Mouse (Mus musculus) lung, postnatal 4 days (tissue): ENCODE measurements around the gene Gm7694.

Source experiments
- DNase-seq, 2 experiments: peaks; one replicate each; pipeline ENCODE4 v3.0.0; 2021

The Gm7694 gene

GRCm38 (mm10) chr1:170306232-170306631 lies at the start of gene Gm7694:
Gm7694 (minus strand) TSS chr1:170306332.
- no peak for DNase-seq

GRCm38 (mm10) chr1:170353335-170353734 lies 47.2 kb upstream of the Gm7694 start:
- no peak for DNase-seq

DNA sequence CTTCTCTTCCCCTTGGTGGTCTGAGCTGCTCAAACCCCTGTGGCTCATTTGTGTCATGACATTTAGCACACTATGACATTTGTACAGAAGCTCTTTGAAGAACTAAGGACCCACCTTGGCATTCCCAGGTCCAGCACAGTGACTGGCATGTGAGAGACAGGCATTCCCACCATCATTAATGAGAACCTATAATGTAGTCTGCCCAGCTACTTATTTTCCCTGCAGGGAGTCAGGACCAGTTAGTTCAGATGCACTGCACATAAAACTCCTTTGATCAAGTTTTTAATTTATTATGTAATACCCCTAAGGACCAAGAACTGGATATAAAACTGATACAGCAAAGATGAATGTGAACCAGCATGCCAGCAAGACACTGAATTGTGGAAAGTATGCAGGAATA lies 44.9 kb upstream of the Gm7694 start:
- no peak for DNase-seq

DNA sequence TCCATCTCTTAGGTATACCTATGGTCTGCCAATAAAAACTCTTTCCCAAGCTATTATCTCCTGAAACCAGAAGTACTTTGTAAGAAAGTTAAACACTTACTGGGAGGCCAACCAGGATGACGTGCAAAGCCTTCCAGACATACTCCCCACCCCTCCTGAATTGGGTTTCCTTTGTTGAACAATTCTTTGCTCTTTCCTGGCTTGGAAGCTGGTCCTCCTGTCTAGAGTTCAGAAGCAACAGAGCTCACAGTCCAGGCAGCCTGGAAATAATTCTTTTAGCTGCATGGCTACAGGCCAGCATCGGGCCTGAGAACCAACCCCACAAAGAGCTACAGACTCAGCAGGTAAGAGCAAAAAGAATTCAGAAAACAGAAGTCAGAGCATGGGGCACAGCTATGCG lies 40.1 kb upstream of the Gm7694 start:
- peak; percentile 26 to 30 for DNase-seq

DNA sequence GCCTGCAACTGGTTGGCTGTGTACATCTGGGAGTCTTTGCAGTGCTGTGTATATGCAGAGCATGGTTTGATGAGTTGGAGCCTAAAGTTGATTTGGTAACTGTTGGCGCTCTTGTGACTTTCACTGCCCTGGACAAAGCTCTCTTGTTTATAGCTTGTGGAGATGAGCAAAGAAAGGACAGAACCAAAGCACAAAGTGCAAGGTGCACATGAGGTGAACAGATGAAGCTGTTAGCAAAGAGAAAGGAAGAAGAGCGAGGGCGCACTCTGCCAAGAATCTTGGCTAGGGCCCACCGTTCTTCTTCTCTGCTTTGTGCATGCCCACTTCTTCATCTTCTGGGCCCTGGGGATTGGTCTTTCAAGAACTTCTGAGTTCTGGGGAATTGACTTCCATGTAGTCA lies 37.8 kb upstream of the Gm7694 start:
- DNase-seq = no peak

DNA sequence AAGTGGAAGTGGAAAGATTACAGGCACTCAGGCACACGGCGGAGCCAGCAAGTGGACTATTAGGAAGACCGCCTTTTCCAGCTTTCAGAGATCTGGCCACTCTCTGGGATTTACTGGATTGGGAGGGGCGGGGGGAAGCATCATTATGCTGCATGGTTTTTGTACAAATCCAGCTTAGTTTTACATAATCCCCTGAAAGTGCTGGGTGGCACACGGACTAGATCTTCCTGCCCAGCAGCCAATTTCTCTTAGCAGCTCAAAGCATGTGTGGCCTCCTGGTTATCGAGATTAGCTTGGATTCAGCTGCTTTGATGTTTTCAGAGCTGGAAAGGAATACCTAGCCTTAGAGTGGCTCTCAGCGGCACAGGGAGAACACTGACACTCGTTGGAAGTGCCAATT lies 36.9 kb upstream of the Gm7694 start:
- DNase-seq = no peak

- no peak for DNase-seq
Observed at GRCm38 (mm10) chr1:170339943-170340342, 33.8 kb upstream of the Gm7694 start.

DNA sequence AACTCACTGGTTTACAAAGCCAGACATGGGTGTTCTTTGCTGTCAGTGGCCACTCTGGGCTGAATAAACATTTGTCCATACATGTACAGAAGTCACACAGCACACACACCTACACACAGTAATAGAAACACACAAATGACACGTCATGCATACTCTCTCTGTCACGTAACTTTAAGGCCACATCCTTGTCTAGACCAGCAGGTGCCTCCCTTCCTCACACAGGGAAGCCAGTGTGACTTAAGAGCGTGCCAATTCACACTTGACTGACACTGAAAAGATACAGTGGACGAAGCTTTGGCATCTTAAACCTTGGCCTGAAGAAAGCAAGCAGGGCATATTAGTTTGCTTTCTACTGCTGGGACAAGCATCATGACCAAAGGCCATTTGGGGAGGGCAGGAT lies 26.6 kb upstream of the Gm7694 start:
- no peak for DNase-seq

DNA sequence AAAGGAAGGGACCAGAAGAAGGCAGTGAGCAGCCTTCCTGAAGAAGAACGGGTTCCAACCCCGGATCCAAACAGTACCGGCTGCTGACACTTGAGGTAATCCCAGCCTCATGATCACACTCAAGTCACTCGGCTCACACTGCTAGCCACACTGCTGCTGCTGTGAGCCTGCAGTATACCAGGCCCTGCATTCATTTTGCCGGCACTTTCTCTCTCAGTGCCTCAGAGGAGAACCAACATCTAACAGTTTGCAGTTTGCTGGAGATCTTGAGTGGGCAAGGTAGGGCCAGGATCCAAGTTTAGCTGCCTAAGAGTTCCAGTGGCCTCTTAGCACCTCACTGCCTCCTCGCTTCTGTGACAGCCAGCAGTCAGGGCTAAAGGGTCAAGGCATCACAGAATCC lies 25.8 kb upstream of the Gm7694 start:
- DNase-seq = no peak

GRCm38 (mm10) chr1:170325277-170325676 lies 19.1 kb upstream of the Gm7694 start:
- DNase-seq = no peak

GRCm38 (mm10) chr1:170324312-170324711 lies 18.2 kb upstream of the Gm7694 start:
- no peak for DNase-seq

DNA sequence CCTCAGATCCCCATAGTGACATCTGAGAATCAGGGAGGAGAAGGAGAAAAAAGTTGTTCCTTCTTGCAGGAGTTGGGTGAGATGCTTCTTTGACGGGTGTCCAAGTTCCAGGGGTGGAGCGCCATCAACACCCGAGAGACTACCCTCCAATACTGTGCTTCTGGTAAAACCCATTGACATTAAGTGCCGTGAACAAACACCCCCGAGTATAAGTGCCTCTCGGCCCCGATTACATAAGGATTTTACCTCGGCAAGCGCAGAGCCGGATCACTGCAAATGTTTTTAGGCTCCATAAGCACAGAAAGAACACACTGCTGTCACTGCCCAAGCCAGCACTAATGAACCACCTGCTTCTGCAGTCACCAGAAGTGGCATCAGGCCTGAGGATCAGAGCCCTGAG lies 16.9 kb upstream of the Gm7694 start:
- DNase-seq = peak; percentile 28 to 58

DNA sequence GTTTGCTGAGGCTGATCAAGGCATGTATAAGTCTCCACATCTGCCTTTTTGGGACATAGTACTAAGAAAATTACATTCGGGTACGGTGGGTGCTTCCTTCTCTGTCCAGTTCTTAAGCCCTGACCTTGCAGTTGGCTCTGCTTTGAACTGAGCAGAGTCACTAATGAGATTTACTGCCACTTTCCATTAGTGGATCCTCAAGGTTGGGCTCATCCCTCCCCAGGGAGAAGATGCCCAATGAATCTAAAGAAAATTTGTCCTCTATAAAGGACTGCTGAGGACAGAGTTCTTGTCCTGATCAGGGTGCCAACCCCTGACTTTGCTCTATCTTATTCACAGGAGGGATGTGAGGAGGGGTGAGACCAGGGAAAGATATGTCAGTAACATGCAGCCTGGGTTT lies 15.9 kb upstream of the Gm7694 start:
- no peak for DNase-seq

- DNase-seq = no peak
Observed at GRCm38 (mm10) chr1:170311431-170311830, 5.3 kb upstream of the Gm7694 start.

- no peak for DNase-seq
Observed at GRCm38 (mm10) chr1:170308503-170308902, 2.4 kb upstream of the Gm7694 start, which contains the start of gene Spata46. Spata46 (plus strand) TSS chr1:170308803.

GRCm38 (mm10) chr1:170305002-170305401 lies 1.1 kb downstream of the Gm7694 start:
- DNase-seq = no peak

DNA sequence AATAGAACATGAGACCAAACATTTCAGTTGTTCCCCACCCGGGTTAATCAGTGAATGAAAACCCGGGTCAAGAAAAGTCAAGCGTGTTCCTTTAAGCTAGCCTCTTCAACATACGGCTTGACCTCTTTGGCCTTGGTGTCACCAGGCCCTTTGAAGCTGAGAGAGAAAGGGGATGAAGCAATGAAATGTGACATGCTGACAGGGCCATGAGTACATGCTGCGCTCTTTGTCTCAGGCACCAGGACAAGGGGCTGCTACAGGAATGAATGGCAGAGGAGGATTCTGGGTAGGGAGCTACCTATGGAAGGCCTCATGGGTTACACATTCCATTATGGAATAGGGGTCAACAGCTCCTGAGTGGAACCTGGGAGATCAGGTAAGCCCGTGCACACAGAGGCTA lies 3.0 kb downstream of the Gm7694 start:
- no peak for DNase-seq

- no peak for DNase-seq
Observed at GRCm38 (mm10) chr1:170302456-170302855, 3.7 kb downstream of the Gm7694 start.

- no peak for DNase-seq
Observed at GRCm38 (mm10) chr1:170301686-170302085, 4.4 kb downstream of the Gm7694 start.

GRCm38 (mm10) chr1:170299496-170299895 lies 6.6 kb downstream of the Gm7694 start:
- no peak for DNase-seq

DNA sequence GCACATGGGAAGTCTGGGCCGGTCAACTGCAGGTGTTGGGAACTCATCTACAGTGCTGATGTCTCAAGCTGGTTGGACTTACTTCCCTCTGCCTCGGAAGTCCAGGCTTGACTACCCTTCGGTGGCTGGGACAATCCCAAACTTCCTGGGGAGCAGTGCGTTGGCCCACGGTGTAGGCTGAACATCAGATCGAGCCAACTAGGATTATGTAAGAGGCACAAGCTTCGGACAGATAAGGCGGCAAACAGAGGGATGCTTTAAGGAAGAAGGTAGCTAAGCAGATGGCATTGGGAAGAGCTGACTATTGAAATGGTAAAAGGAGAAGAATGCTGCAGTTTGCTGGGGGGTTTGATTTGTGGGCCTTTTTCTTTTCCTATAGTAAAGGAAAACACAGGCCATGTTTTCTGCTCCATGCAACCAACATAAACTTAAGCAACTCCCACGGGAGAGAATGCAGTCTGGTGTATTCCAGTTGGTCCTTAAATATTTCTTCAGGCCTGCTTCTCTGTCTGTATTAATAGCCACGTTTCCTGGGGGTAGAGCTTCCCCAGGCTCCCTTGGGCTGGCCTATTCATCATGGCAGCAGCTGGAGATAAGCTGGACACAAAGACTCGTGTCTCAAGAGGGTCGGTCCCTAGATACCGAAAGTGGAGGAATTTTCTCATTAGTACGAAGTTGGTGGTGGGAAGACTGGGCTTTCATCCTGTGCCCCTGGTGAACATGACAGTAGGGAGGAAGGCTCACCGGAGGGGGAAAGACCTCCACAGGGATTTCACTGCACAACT lies 11.2 kb downstream of the Gm7694 start:
- DNase-seq = no peak

DNA sequence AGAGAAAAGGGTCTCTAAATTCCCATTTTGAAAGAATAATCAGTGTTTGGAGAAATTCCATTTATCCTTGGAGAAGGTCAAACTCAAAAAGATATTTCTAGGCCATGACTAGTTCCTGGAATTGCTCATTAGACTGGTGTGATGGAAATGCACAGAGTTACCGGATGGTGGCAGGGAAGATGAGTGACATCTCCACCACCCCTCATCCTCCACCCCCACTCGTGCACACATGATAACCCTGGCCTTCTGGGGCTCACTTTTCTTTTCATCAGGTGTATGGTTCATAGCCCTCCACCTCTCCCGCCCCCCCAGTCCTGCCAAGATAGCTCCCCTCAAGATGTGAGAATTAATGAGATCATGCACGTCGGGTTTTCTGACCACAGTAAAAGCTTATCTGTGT lies 12.9 kb downstream of the Gm7694 start:
- DNase-seq = no peak

DNA sequence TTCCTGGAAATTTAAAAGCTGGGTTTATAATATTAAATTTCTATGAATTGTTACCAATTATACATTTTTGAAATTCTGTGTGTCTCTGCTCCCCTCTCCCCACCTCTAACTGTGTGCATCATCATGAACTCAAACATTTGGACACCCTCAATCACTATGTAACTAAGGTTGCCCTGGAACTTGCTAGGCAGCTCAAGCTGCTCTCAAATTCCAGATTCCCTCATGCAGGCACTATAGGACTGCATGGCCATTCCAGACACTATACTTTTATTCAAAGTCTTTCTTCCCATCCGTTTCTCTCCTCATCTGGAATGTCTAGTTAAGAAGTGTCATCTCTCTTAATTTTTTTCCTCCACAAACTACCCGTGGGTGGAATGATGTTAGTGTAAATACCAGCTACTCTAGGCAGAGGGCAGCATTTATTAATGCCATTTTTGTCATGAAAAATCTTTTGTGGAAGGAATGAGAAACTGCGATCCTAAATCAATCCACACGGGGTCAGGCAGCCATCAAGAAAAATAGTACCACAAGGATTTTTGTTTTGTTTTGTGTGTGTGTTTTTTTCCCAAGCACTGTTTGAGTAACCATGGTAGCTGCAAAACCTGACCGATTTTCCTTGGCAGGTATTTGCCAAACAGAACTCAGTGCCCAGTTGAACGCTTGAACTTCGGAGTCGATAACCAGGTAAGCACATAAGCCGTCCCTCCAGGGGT lies 13.7 kb downstream of the Gm7694 start:
- DNase-seq = peak in 1 of 2 experiments; percentile 68

GRCm38 (mm10) chr1:170282415-170283129 lies 23.6 kb downstream of the Gm7694 start:
- peak in 1 of 2 experiments; percentile 31 for DNase-seq
